Mouse (Mus musculus): Measurements from ENCODE around the gene Kremen2. TPM values are rescaled to one million over a fixed set of nuclear protein-coding genes. Genes with fewer than 3 reads are reported as not detected.

Gene Kremen2
- total RNA-seq, 2 experiments from 2014 or later, result 0.30 to 0.52 TPM

Other genes starting within 250 kb of the Kremen2 start
- gene Zfp213, start 181.6 kb downstream of the Kremen2 start, total RNA-seq (2021), result 1 to 10 TPM; 7.9 to 8.0 TPM
- 10 to 100 TPM; 28.0 to 29.6 TPM for gene Zfp13, start 146.3 kb downstream of the Kremen2 start, total RNA-seq (2021)
- not detected for gene Zscan10, start 145.0 kb downstream of the Kremen2 start, total RNA-seq (2021)
- gene Mmp25, start 100.6 kb downstream of the Kremen2 start, total RNA-seq (2021), result under 1 TPM in 1 of 2 experiments, not detected in 1; 0.10 TPM
- not detected for gene Bicdl2, start 85.3 kb downstream of the Kremen2 start, total RNA-seq (2021)
- 100 to 1,000 TPM; 117 to 122 TPM for gene Hcfc1r1, start 72.2 kb downstream of the Kremen2 start, total RNA-seq (2021)
- gene Thoc6, start 72.0 kb downstream of the Kremen2 start, total RNA-seq (2021), result 10 to 100 TPM in 1 of 2 experiments, 1 to 10 TPM in 1; 8.8 to 10.0 TPM
- 1 to 10 TPM; 6.4 to 7.0 TPM for gene Tnfrsf12a, start 68.4 kb downstream of the Kremen2 start, total RNA-seq (2021)
- gene Cldn6, start 66.6 kb downstream of the Kremen2 start, total RNA-seq (2021), result not detected
- gene Cldn9, start 61.8 kb downstream of the Kremen2 start, total RNA-seq (2021), result not detected
- gene 1520401A03Rik, start 23.1 kb downstream of the Kremen2 start, total RNA-seq (2021), result under 1 TPM in 1 of 2 experiments, not detected in 1; 0.33 TPM
- 1 to 10 TPM; 3.4 to 3.8 TPM for gene Pkmyt1, start 19.5 kb downstream of the Kremen2 start, total RNA-seq (2021)
- gene Paqr4, start 5.0 kb downstream of the Kremen2 start, total RNA-seq (2021), result 10 to 100 TPM; 52.0 to 53.6 TPM
- 100 to 1,000 TPM; 390 to 405 TPM for gene Flywch1, start 25.8 kb upstream of the Kremen2 start, total RNA-seq (2021)
- gene Flywch2, start 40.2 kb upstream of the Kremen2 start, total RNA-seq (2021), result 1 to 10 TPM; 8.6 to 8.7 TPM
- 100 to 1,000 TPM; 509 to 565 TPM for gene Srrm2, start 44.7 kb upstream of the Kremen2 start, total RNA-seq (2021)
- gene Elob, start 83.3 kb upstream of the Kremen2 start, total RNA-seq (2021), result 100 to 1,000 TPM; 355 to 375 TPM
- gene Prss33, start 90.2 kb upstream of the Kremen2 start, total RNA-seq (2021), result under 1 TPM in 1 of 2 experiments, not detected in 1; 0.41 TPM
- not detected for gene Prss32, start 98.0 kb upstream of the Kremen2 start, total RNA-seq (2021)
- gene Prss41, start 98.3 kb upstream of the Kremen2 start, total RNA-seq (2021), result 1 to 10 TPM in 1 of 2 experiments, under 1 TPM in 1; 0.89 to 2.4 TPM
- gene Prss21, start 122.2 kb upstream of the Kremen2 start, total RNA-seq (2021), result not detected
- not detected for gene Dcpp1, start 135.0 kb upstream of the Kremen2 start, total RNA-seq (2021)
- not detected for gene Dcpp2, start 135.0 kb upstream of the Kremen2 start, total RNA-seq (2021)
- gene Dcpp3, start 171.6 kb upstream of the Kremen2 start, total RNA-seq (2021), result not detected
- gene Sbp, start 195.8 kb upstream of the Kremen2 start, total RNA-seq (2021), result not detected
- gene Sbpl, start 209.4 kb upstream of the Kremen2 start, total RNA-seq (2021), result not detected
- gene Prss30, start 234.7 kb upstream of the Kremen2 start, total RNA-seq (2021), result not detected

Data from layer of hippocampus, adult 18-20 months (tissue).